Mouse (Mus musculus): ENCODE data around the gene Slco2a1.

- no peak for TF ChIP-seq POLR2A (IDR thresholded peaks at IDR 0.05; ENCODE audit: low read depth, low read length)
- no peak for TF ChIP-seq CTCF (IDR thresholded peaks at IDR 0.05; ENCODE audit: borderline replicate concordance, insufficient read depth, low read length)
Observed at GRCm38 (mm10) chr9:103004343-103004742, 15.8 kb downstream of the Slco2a1 start.
